Mouse (Mus musculus) limb, embryonic 12.5 days (tissue): ENCODE data around the gene Ccdc15. TPM values are rescaled to one million over a fixed set of nuclear protein-coding genes. Genes with fewer than 3 reads are reported as not detected.

Experiments used
- ATAC-seq: fragments of 200-750 bp; cut with Nextera tagmentation; 2 replicates; pipeline ENCODE4 v1.8.0; 2017; ENCODE audit warnings: low read depth, moderate TSS enrichment; ENCODE audit not compliant: insufficient number of reproducible peaks, insufficient read depth, low FRiP score, low TSS enrichment
- H3K27ac ChIP-seq: fragments of 300-500 bp; sonication (generic); 2 replicates; pipeline ENCODE4 v1.5.1; 2016; ENCODE audit warnings: mild to moderate bottlenecking, moderate library complexity
- H3K27me3 ChIP-seq: fragments of 300-500 bp; sonication (generic); 2 replicates; pipeline ENCODE4 v1.6.1; 2016; ENCODE audit warnings: mild to moderate bottlenecking, moderate library complexity
- H3K36me3 ChIP-seq: fragments of 300-500 bp; sonication (generic); 2 replicates; pipeline ENCODE4 v1.6.1; 2016; ENCODE audit warnings: mild to moderate bottlenecking, moderate library complexity
- H3K4me1 ChIP-seq: fragments of 300-500 bp; sonication (generic); replicated peaks from 2 replicates; pipeline ENCODE4 v1.6.1; 2016
- H3K4me2 ChIP-seq: fragments of 300-500 bp; sonication (generic); 2 replicates; pipeline ENCODE4 v1.6.1; 2016; ENCODE audit warnings: mild to moderate bottlenecking, moderate library complexity
- H3K4me3 ChIP-seq: fragments of 300-500 bp; sonication (generic); replicated peaks from 2 replicates; pipeline ENCODE4 v1.5.1; 2016; ENCODE audit warnings: mild to moderate bottlenecking
- H3K9ac ChIP-seq: fragments of 300-500 bp; sonication (generic); replicated peaks from 2 replicates; pipeline ENCODE4 v1.6.1; 2016; ENCODE audit warnings: mild to moderate bottlenecking, moderate library complexity
- H3K9me3 ChIP-seq: fragments of 300-500 bp; sonication (generic); 2 replicates; pipeline ENCODE4 v1.6.1; 2016; ENCODE audit warnings: mild to moderate bottlenecking, moderate library complexity
- WGBS: fragments of 180-500 bp; shearing (Covaris S2); methylation state at CpG from one replicate; pipeline ENCODE4 v1.1.7; 2016; 5-methylcytosine and 5-hydroxymethylcytosine counted together
- polyA plus RNA-seq: library from polyadenylated mRNA; unstranded; fragments of >200 nt; fragmentation: Nextera tagmentation; extraction: Ambion mirVana; gene quantifications from 2 replicates; pipeline ENCODE4 v1.2.1, GENCODE M21; 2016

Gene Ccdc15
- polyA plus RNA-seq, 1 experiment from 2014 or later: 8.1 TPM

DNA sequence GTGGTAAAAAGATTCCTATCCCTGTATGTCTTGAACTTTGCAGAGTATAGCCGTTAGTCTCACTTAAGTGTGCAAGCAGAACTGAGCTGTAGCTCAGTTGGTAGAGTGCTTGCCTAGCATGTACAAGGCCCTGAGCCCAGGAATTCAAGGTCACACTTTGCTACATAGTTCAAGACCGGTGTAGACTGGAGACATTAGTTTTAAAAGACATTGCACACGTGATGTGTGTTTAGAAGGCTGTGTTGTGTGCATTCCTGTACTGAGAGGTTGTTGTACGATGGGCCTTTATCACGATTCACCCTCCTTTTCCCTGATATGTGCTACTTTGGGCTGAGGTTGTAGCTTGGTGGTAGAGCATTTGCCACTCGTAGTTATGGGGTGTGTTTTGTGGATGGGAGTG, 97.6 kb downstream of the Ccdc15 start:
- Histone ChIP-seq H3K4me2 (no peak overlapping the region), H3K27me3 (peaks cover 3% of the 10 kb centered on the region; the same call in 1 of the 2 replicates), H3K9ac (no peak overlapping the region), H3K27ac (no peak overlapping the region), H3K4me1 (peaks cover 11% of the 10 kb centered on the region), H3K4me3 (no peak overlapping the region), H3K9me3 (no peaks in the 10 kb centered on the region), H3K36me3 (no peaks in the 10 kb centered on the region)
- no peak for ATAC-seq
- 86% methylated on average over 6 of the region's 6 CpGs for WGBS

DNA sequence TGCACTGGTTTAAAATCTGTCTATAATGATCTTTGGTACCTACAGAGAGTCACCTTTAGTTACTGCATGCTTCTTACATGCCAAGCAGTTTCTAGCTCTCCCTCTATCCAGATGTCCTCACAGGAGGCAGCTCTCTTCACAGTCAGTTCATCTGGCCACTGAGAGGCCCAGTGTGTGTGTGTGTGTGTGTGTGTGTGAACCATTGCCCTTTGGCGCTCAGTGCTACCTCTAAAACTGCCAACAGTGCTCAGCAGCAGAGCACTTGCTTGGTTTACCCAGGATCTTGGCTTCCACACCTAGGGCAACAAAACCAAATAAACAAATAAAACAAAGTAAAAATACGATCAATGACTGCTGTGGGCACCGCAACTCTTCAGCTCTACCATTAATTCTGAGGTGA, 98.3 kb downstream of the Ccdc15 start:
- WGBS: 82% methylated on average over 3 of the region's 3 CpGs
- no peaks in the 10 kb centered on the region for H3K36me3 ChIP-seq
- ATAC-seq: no peak

DNA sequence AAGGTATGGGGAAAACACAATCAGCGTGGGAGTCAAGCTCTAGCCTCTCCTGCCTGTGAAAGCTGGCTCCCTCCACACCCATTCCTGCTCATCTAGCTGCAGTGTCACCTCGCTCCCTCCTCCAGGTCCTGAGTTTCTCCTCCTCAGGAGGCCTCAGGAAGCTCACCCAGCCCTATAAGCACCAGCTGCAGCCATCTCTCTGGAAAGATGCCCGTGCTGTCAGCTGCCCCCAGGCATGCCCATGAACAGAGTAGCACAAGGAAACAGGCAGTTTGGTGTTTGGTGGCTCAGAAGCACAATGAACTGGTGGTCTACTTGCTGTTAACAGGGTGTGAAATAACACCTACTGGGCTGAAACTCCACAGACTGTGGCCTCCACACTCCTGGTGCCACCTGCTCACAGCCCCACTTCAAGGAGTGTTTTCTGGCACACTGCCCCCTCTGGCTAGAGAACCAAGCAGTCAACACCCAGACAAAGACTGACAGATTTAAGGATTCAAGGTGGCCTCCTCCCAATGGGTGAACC, 99.8 kb downstream of the Ccdc15 start:
- H3K36me3 ChIP-seq: no peaks in the 10 kb centered on the region
- H3K27ac ChIP-seq: no peak overlapping the region
- H3K27me3 ChIP-seq: no peaks in the 10 kb centered on the region; the same call in 1 of the 2 replicates
- no peak overlapping the region for H3K4me2 ChIP-seq
- WGBS: 43% methylated on average over 3 of the region's 3 CpGs
- H3K4me1 ChIP-seq: no peaks in the 10 kb centered on the region
- no peak overlapping the region for H3K4me3 ChIP-seq
- no peaks in the 10 kb centered on the region for H3K9me3 ChIP-seq
- ATAC-seq: no peak
- no peak overlapping the region for H3K9ac ChIP-seq

More for the DNA sequence above, 98.3 kb downstream of the Ccdc15 start:
- Histone ChIP-seq H3K27ac (no peak overlapping the region), H3K9ac (no peak overlapping the region), H3K27me3 (peaks cover 3% of the 10 kb centered on the region; the same call in 1 of the 2 replicates), H3K4me2 (no peak overlapping the region), H3K4me1 (peaks cover 6% of the 10 kb centered on the region), H3K9me3 (no peaks in the 10 kb centered on the region), H3K4me3 (no peak overlapping the region)

DNA sequence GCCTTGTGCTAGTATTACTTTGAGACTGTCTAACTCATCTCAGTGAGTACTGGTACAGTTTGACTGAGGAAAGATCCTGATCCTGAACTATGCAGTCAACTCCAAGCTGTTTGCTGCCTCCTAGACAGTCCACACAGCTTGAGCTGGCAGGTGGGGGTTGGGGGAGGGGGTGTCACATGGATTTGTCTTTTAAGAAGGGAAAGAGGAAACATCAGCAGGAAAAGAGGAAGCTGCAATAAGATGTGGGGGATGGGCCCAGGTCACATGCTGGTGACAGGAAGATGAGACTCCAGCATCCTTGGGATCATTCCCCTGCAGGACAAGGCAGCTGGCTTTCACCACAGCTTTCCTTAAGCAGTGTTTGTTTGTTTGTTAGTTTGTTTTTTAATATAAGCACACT, 100.8 kb downstream of the Ccdc15 start:
- Histone ChIP-seq H3K4me2 (no peak overlapping the region), H3K9ac (no peak overlapping the region), H3K4me1 (no peaks in the 10 kb centered on the region), H3K27ac (no peak overlapping the region), H3K4me3 (no peak overlapping the region), H3K27me3 (peaks cover 6% of the 10 kb centered on the region; the same call in 1 of the 2 replicates), H3K9me3 (no peaks in the 10 kb centered on the region), H3K36me3 (no peaks in the 10 kb centered on the region)
- ATAC-seq: no peak

DNA sequence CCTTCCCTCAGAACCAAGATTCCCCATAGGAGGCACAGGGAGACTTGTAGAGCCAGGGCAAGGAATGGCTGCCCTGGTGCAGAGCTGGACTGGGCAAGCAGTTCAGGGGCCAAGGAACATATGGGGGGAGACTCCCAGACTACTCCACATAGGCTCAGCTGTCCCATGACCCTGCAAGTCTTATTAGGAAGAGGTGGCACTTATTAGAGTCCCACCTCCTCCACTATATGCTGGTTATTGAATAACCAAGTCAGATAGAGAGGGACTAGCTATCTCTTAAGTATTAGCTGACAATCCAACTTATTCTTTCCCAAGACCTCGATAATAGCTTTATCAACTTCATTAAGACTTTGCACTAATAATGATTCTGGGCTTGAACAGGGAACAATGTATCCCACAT, 102.4 kb downstream of the Ccdc15 start:
- Histone ChIP-seq H3K9ac (no peak overlapping the region), H3K4me1 (no peaks in the 10 kb centered on the region), H3K36me3 (no peaks in the 10 kb centered on the region), H3K27ac (no peak overlapping the region), H3K27me3 (peaks cover 6% of the 10 kb centered on the region; the same call in 1 of the 2 replicates), H3K4me3 (no peak overlapping the region), H3K4me2 (no peak overlapping the region), H3K9me3 (no peaks in the 10 kb centered on the region)
- ATAC-seq: no peak
- 97% methylated on average over 1 of the region's 1 CpGs for WGBS

DNA sequence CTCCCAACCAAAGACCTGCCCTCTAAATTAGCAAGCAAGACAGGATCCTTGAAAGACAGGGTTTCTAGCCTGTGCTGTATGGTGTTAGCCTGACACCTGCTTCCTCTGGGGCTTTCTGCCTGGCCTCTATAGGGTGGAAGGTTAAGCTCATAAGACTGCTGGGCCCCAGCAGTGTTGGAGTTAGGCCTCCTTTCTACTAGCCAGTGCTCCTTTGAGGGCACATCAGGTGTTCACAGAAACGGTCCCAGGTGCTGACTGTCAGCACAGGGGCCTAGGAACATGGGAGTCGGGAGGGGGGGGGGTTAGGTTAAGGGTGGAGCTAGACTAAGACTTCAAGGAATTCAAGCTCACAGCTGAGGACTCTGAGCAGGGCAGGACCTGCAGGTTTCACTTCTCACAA, 102.8 kb downstream of the Ccdc15 start:
- Histone ChIP-seq H3K36me3 (no peaks in the 10 kb centered on the region), H3K9ac (no peak overlapping the region)
- ATAC-seq: no peak

DNA sequence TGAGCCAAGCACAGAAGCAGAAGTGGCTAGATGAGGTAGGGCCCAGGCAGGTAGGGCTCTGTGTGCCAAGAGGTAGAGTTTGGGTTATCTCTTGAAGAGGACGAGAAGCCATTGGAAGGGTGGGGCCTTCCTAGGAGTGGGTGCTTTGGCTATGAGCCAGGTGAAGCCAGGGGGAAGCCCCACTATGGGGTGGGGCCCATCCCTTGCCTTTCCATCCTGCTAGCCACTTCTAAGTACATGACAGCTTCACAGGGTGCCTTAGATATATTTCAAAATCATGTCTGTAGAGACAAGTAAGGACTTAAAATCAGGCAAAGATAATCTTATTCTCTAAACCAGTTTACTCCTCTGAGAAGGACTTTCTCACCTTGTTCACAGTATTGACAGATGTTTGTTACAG, 103.6 kb downstream of the Ccdc15 start:
- no peak overlapping the region for H3K4me2 ChIP-seq
- H3K27me3 ChIP-seq: peaks cover 6% of the 10 kb centered on the region; the same call in 1 of the 2 replicates
- H3K36me3 ChIP-seq: no peaks in the 10 kb centered on the region
- H3K9ac ChIP-seq: no peak overlapping the region
- no peak overlapping the region for H3K27ac ChIP-seq
- H3K9me3 ChIP-seq: no peaks in the 10 kb centered on the region
- 88% methylated on average over 1 of the region's 1 CpGs for WGBS
- no peaks in the 10 kb centered on the region for H3K4me1 ChIP-seq
- ATAC-seq: no peak
- H3K4me3 ChIP-seq: no peak overlapping the region

More for the DNA sequence above, 102.8 kb downstream of the Ccdc15 start:
- Histone ChIP-seq H3K4me3 (no peak overlapping the region), H3K9me3 (no peaks in the 10 kb centered on the region), H3K27ac (no peak overlapping the region), H3K4me1 (no peaks in the 10 kb centered on the region), H3K27me3 (peaks cover 6% of the 10 kb centered on the region; the same call in 1 of the 2 replicates), H3K4me2 (no peak overlapping the region)
- WGBS: 49% methylated on average over 2 of the region's 2 CpGs

DNA sequence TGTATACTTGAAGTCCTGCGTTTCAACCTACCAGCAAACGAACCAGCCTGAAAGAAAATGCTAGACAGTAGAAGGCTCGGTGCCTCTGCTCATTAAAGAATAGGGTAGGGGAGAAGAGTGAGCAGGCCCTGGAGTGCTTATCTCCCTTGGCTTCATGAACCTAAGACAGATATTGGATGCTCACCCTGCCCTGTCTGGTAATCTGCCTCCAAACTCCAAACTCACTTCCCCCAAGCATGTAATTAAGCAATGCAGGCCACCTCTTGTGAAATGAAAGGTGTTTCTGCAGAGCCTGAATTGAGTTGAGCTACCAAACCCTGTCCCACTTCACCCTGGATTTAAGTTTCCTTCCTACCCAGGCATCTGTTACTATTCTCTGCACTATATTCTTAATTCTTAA, 105.5 kb downstream of the Ccdc15 start:
- H3K9me3 ChIP-seq: no peaks in the 10 kb centered on the region
- peaks cover 6% of the 10 kb centered on the region; the same call in 1 of the 2 replicates for H3K27me3 ChIP-seq
- no peak overlapping the region for H3K27ac ChIP-seq
- no peaks in the 10 kb centered on the region for H3K36me3 ChIP-seq
- H3K4me3 ChIP-seq: no peak overlapping the region
- H3K4me2 ChIP-seq: no peak overlapping the region
- no peaks in the 10 kb centered on the region for H3K4me1 ChIP-seq
- no peak for ATAC-seq
- H3K9ac ChIP-seq: no peak overlapping the region
- 87% methylated on average over 3 of the region's 3 CpGs for WGBS

DNA sequence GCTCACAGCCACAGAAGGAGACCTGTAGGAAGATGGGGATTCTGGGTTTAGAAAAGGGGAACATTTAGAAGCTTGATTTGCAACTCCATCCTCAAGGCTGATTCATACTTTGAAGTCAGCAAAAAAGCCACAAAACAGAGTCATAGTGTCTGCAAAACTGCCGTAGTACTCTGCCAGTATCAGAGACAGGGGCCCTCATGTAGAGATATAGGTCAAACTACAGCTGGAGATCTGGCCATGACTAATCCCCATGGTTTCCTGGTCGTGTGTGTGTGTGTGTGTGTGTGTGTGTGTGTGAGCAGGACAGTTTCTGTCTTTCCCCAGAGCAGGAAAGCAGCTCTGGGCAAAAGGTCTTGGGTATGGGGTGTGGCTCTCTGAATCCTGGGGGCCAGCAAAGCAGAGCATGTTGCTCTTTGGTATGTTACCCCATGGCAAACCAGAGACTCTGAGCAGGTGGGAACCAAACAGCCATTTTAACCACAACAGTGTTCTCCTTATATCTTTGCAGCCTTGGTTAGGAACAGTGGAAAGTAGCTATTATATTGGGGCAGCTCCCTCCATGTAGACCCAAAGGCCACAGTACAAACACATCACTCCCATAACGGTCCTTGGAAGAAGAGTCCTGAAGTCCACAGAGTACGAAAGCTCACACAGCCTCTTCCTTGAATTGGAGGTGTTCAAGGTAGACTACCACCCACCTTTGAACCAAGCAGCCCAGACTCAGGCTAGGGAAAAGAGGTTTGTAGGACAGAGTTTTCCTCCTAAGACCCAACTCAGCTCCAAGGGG, 112.1 kb downstream of the Ccdc15 start:
- no peak overlapping the region for H3K4me3 ChIP-seq
- WGBS: 74% methylated on average over 4 of the region's 4 CpGs
- no peak for ATAC-seq
- H3K9me3 ChIP-seq: no peaks in the 10 kb centered on the region
- no peak overlapping the region for H3K4me2 ChIP-seq
- H3K36me3 ChIP-seq: 0 out of 2 replicates have a peak, but pooled peaks cover 7% of the 10 kb centered on the region
- H3K4me1 ChIP-seq: no peaks in the 10 kb centered on the region
- H3K9ac ChIP-seq: no peak overlapping the region
- H3K27me3 ChIP-seq: peaks cover 3% of the 10 kb centered on the region; the same call in 1 of the 2 replicates
- no peak overlapping the region for H3K27ac ChIP-seq

DNA sequence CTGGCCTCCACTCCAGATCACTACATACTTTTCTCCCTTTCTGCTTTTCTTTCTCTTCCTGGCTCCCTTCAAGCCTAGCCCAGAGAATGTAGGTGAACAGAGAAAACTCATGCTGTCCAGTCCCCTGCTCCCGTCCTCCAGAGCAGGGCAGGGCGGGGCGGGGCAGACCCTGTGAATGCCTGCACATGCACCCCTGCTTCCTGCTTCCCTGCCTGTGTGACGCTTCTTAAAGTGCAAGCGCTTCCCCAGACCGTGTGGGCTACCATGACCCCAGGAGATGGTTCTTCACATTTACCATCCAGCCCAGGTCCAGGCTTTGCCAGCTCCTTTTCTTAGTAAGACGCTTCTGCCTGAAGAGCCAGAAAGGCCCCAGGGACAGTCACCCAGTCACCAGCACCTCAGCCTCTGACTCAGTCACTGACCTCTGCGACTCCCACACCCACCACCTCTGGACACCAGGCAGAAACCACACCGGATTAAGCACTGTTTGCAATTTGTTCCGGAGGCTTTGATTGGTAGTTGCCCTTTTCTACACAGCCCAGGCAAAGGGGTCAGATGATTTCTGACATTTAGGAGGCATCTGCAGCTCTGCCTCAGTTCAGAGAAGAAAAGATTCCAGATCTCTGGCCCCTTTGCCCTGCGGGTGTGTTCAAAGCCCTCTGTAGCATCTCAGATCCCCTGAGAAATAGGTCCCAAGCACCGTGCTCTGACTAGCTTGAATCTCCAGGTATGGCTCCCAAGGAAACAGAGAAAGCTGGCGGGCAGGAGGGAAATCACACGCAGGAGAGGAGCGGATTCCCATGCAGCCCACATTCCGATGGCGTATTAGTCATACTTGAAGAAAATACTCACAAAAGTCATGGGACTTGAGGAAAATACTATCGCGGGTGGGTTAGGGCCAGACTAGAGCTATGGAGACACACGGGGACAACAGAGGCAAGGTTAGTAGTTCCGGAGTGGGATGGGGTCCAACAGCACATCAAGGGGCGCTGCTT, 115.7 kb downstream of the Ccdc15 start:
- H3K4me3 ChIP-seq: no peak overlapping the region
- no peaks in the 10 kb centered on the region for H3K9me3 ChIP-seq
- 62% methylated on average over 22 of the region's 22 CpGs for WGBS
- H3K27ac ChIP-seq: no peak overlapping the region
- no peak overlapping the region for H3K4me2 ChIP-seq
- no peak for ATAC-seq
- peaks cover 7% of the 10 kb centered on the region; the same call in 1 of the 2 replicates for H3K4me1 ChIP-seq
- 0 out of 2 replicates have a peak, but pooled peaks cover 7% of the 10 kb centered on the region for H3K36me3 ChIP-seq
- H3K27me3 ChIP-seq: peaks cover 12% of the 10 kb centered on the region
- no peak overlapping the region for H3K9ac ChIP-seq
